Comparison of ENCODE assay signal across 15 mouse cellular contexts in genomic region chr2:156782481-156783348, GRCm38 (mm10). TPM values are rescaled to one million over a fixed set of nuclear protein-coding genes. Genes with fewer than 3 reads are reported as not detected.
DNase-seq lines count a peak whose midpoint lies in the region; ATAC-seq and TF ChIP-seq lines count a peak whose summit lies in the region.
"Had no signal": no experiment of that assay in that cellular context is flagged by ENCODE, and none has a peak within 500 bp of the region (broad histone marks: within the 10 kb centered on the region; RNA-seq: fewer than 3 reads in every experiment).

No protein-coding gene starts in this region.

- H3K4me2 ChIP-seq in forebrain, embryonic 14.5 days (ENCODE audit: low read length), result no peak overlapping the region
- peak overlapping the region; percentile 53 for H3K4me2 ChIP-seq in liver, embryonic 11.5 days
- H3K4me2 ChIP-seq in stomach, postnatal 0 days (replicated peaks; ENCODE audit: low read depth), result no peak overlapping the region
- H3K4me2 ChIP-seq: forebrain, embryonic 12.5 days; lung, embryonic 14.5 days had no signal

- H3K9me3 ChIP-seq in forebrain, embryonic 10.5 days, result peaks cover 8% of the 10 kb centered on the region
- H3K9me3 ChIP-seq in forebrain, embryonic 14.5 days (replicated peaks; ENCODE audit: control insufficient read depth, low read length), result no peaks in the 10 kb centered on the region
- H3K9me3 ChIP-seq in liver, embryonic 11.5 days (ENCODE audit: control insufficient read depth, low read length), result no peaks in the 10 kb centered on the region
- H3K9me3 ChIP-seq in stomach, postnatal 0 days (ENCODE audit: control insufficient read depth, low read length), result no peaks in the 10 kb centered on the region

- peaks cover 28% of the 10 kb centered on the region for H3K4me1 ChIP-seq in forebrain, embryonic 10.5 days
- peaks cover 3% of the 10 kb centered on the region; the same call in 1 of the 2 replicates for H3K4me1 ChIP-seq in forebrain, embryonic 14.5 days (ENCODE audit: control insufficient read depth, insufficient read depth, low read length)
- H3K4me1 ChIP-seq in liver, embryonic 11.5 days (replicated peaks; ENCODE audit: control insufficient read depth, insufficient read depth, low read length), result peaks cover 57% of the 10 kb centered on the region
- H3K4me1 ChIP-seq in stomach, postnatal 0 days (replicated peaks; ENCODE audit: control insufficient read depth, insufficient read depth), result no peaks in the 10 kb centered on the region

- TF ChIP-seq CTCF in stomach, postnatal 0 days (IDR thresholded peaks at IDR 0.05; ENCODE audit: low read depth), result no peak

- TF ChIP-seq EP300 in stomach, postnatal 0 days (optimal IDR thresholded peaks at IDR 0.05), result peak; percentile 77

- H3K27me3 ChIP-seq in forebrain, embryonic 10.5 days (ENCODE audit: poor library complexity, severe bottlenecking), result peaks cover 13% of the 10 kb centered on the region; the same call in 1 of the 2 replicates
- H3K27me3 ChIP-seq in forebrain, embryonic 14.5 days (replicated peaks; ENCODE audit: control insufficient read depth, insufficient read depth, low read length), result no peaks in the 10 kb centered on the region
- H3K27me3 ChIP-seq in liver, embryonic 11.5 days (replicated peaks; ENCODE audit: control insufficient read depth, insufficient read depth, low read length), result no peaks in the 10 kb centered on the region
- no peaks in the 10 kb centered on the region for H3K27me3 ChIP-seq in stomach, postnatal 0 days (ENCODE audit: control insufficient read depth, insufficient read depth, low read length)
- H3K27me3 ChIP-seq: forebrain, embryonic 12.5 days had no signal

- H3K9ac ChIP-seq in forebrain, embryonic 14.5 days (ENCODE audit: low read length), result no peak overlapping the region
- peak overlapping the region; percentile 17; the same call in 1 of the 2 replicates for H3K9ac ChIP-seq in liver, embryonic 11.5 days (ENCODE audit: low read depth, low read length)
- no peak overlapping the region for H3K9ac ChIP-seq in stomach, postnatal 0 days (ENCODE audit: low read length)
- H3K9ac ChIP-seq: forebrain, embryonic 12.5 days; lung, embryonic 14.5 days had no signal

- peak overlapping the region; percentile 64 for H3K27ac ChIP-seq in forebrain, embryonic 10.5 days
- H3K27ac ChIP-seq in forebrain, embryonic 14.5 days (ENCODE audit: low read depth, low read length), result no peak overlapping the region
- peak overlapping the region; percentile 90 for H3K27ac ChIP-seq in liver, embryonic 11.5 days (ENCODE audit: low read depth, low read length)
- H3K27ac ChIP-seq in stomach, postnatal 0 days (replicated peaks), result no peak overlapping the region
- H3K27ac ChIP-seq: forebrain, embryonic 12.5 days had no signal

- WGBS in forebrain, embryonic 10.5 days, result 87% methylated on average over 10 of the region's 10 CpGs
- 80% methylated on average over 10 of the region's 10 CpGs for WGBS in forebrain, embryonic 14.5 days
- 68% methylated on average over 10 of the region's 10 CpGs for whole genome bisulfite sequencing in liver, embryonic 11.5 days
- WGBS in stomach, postnatal 0 days, result 67% methylated on average over 10 of the region's 10 CpGs

- no peak overlapping the region for H3K4me3 ChIP-seq in forebrain, embryonic 10.5 days
- no peak overlapping the region for H3K4me3 ChIP-seq in forebrain, embryonic 14.5 days (ENCODE audit: low read depth, low read length)
- no peak overlapping the region for H3K4me3 ChIP-seq in liver, embryonic 11.5 days (ENCODE audit: low read depth, low read length)
- H3K4me3 ChIP-seq in stomach, postnatal 0 days (ENCODE audit: low read depth, low read length), result no peak overlapping the region
- H3K4me3 ChIP-seq: forebrain, embryonic 12.5 days; myocyte had no signal

- DNase-seq in forebrain, embryonic 10.5 days (ENCODE audit: extremely low spot score, low spot score), result no peak
- DNase-seq in forebrain, embryonic 14.5 days (ENCODE audit: low spot score), result no peak
- no peak for DNase-seq in liver, embryonic 11.5 days (ENCODE audit: low spot score)
- no peak for DNase-seq in liver
- DNase-seq in heart, postnatal 4 days, result peak; percentile 28
- DNase-seq in stomach, postnatal 0 days (ENCODE audit: low spot score), result peak; percentile 16
- no peak for DNase-seq in cerebellum, postnatal 14 days
- no peak for DNase-seq in adrenal gland, postnatal 36 days
- DNase-seq: cerebellum, adult 8-10 months; kidney, postnatal 10 days; lung, embryonic 14.5 days; right cerebral cortex, adult 18-20 months had no signal

- ATAC-seq in forebrain, embryonic 14.5 days, result no peak
- peak; percentile 37; the same call in 1 of the 2 replicates for ATAC-seq in liver, embryonic 11.5 days (replicated peaks; ENCODE audit: low FRiP score)
- ATAC-seq in stomach, postnatal 0 days (ENCODE audit: low FRiP score, low TSS enrichment), result peak; percentile 28; the same call in 1 of the 2 replicates
- ATAC-seq: inflammation-experienced regulatory T-cells, adult 6 months had no signal

- no peaks in the 10 kb centered on the region for H3K36me3 ChIP-seq in forebrain, embryonic 10.5 days (replicated peaks)
- no peaks in the 10 kb centered on the region for H3K36me3 ChIP-seq in forebrain, embryonic 14.5 days (ENCODE audit: control insufficient read depth, insufficient read depth, low read length)
- H3K36me3 ChIP-seq in liver, embryonic 11.5 days (ENCODE audit: control insufficient read depth, insufficient read depth, low read length), result no peaks in the 10 kb centered on the region
- 0 out of 2 replicates have a peak, but pooled peaks cover 2% of the 10 kb centered on the region for H3K36me3 ChIP-seq in stomach, postnatal 0 days (ENCODE audit: control insufficient read depth, insufficient read depth, low read length)
- H3K36me3 ChIP-seq: forebrain, embryonic 12.5 days had no signal

RNA-seq across cellular contexts. Expression of gene Myl9, which starts 7.5 kb away (rescaled TPM):
- polyA plus RNA-seq in forebrain, embryonic 10.5 days (2016; fragmentation: Nextera tagmentation; extraction: Ambion mirVana), result 79.0 and 80.3 TPM in 2 replicates
- polyA plus RNA-seq in forebrain, embryonic 14.5 days (2014; fragmentation: Nextera tagmentation; extraction: Ambion mirVana), result 40.5 and 44.1 TPM in 2 replicates
- polyA plus RNA-seq in liver, embryonic 11.5 days (2014; fragmentation: Nextera tagmentation; extraction: Ambion mirVana), result 98.9 and 115 TPM in 2 replicates
- total RNA-seq in heart, postnatal 4 days (2021), result 1,000 to 10,000 TPM; 1,178 to 1,267 TPM
- 2,268 and 2,333 TPM in 2 replicates for polyA plus RNA-seq in stomach, postnatal 0 days (2015; fragmentation: Nextera tagmentation; extraction: Ambion mirVana)
- 10 to 100 TPM; 56.2 to 67.3 TPM for total RNA-seq in adrenal gland, postnatal 36 days (2021)
- polyA plus RNA-seq: inflammation-experienced regulatory T-cells, adult 6 months had no signal

RNA-seq across cellular contexts. Expression of gene Tgif2, which starts 57.1 kb away (rescaled TPM):
- polyA plus RNA-seq in forebrain, embryonic 10.5 days (2016; fragmentation: Nextera tagmentation; extraction: Ambion mirVana), result 108 and 109 TPM in 2 replicates
- polyA plus RNA-seq in forebrain, embryonic 14.5 days (2014; fragmentation: Nextera tagmentation; extraction: Ambion mirVana), result 45.1 and 48.0 TPM in 2 replicates
- polyA plus RNA-seq in liver, embryonic 11.5 days (2014; fragmentation: Nextera tagmentation; extraction: Ambion mirVana), result 33.3 and 40.0 TPM in 2 replicates
- total RNA-seq in heart, postnatal 4 days (2021), result 10 to 100 TPM; 18.2 to 19.3 TPM
- polyA plus RNA-seq in stomach, postnatal 0 days (2015; fragmentation: Nextera tagmentation; extraction: Ambion mirVana), result 11.9 and 13.3 TPM in 2 replicates
- 1 to 10 TPM; 3.9 to 4.4 TPM for total RNA-seq in adrenal gland, postnatal 36 days (2021)

Comparison
In these comparisons a context has a peak if more than half of its experiments do, and no peak if none do; other contexts are left out.
1. H3K27ac ChIP-seq: peak in forebrain, embryonic 10.5 days (single experiment) and liver, embryonic 11.5 days (single experiment); none in forebrain, embryonic 14.5 days (single experiment) and stomach, postnatal 0 days (single experiment).
2. DNase-seq: peak in heart, postnatal 4 days (single experiment) and stomach, postnatal 0 days (single experiment); none in forebrain, embryonic 10.5 days (single experiment), forebrain, embryonic 14.5 days (single experiment), liver, embryonic 11.5 days (single experiment), liver (single experiment), cerebellum, postnatal 14 days (0 of 2) and adrenal gland, postnatal 36 days (0 of 2).
3. RNA of gene Myl9, which starts 7.5 kb away (polyA plus RNA-seq): 2,268 to 2,333 TPM in stomach, postnatal 0 days; 98.9 to 115 TPM in liver, embryonic 11.5 days, 79.0 to 80.3 TPM in forebrain, embryonic 10.5 days and 40.5 to 44.1 TPM in forebrain, embryonic 14.5 days; every median in the first group is over 10 times any median in the second.